Mouse (Mus musculus) midbrain, embryonic 14.5 days (tissue): ENCODE data around the gene Prkcg. TPM values are rescaled to one million over a fixed set of nuclear protein-coding genes. Genes with fewer than 3 reads are reported as not detected.

Experiments
- ATAC-seq: fragments of 200-750 bp; cut with Nextera tagmentation; 2 replicates; pipeline ENCODE4 v1.8.0; 2017; ENCODE audit warnings: moderate number of reproducible peaks, moderate library complexity; ENCODE audit not compliant: low FRiP score, low TSS enrichment
- DNase-seq: peaks from one replicate; pipeline ENCODE4 v3.0.0-alpha.2; 2015
- H3K27ac ChIP-seq: fragments of 300-500 bp; sonication (generic); replicated peaks from 2 replicates; pipeline ENCODE4 v1.5.1; 2014; ENCODE audit warnings: mild to moderate bottlenecking, low read depth, low read length, moderate library complexity
- H3K27me3 ChIP-seq: fragments of 300-500 bp; sonication (generic); 2 replicates; pipeline ENCODE4 v1.6.1; 2014; ENCODE audit warnings: low read length, control low read depth, mixed read lengths; ENCODE audit not compliant: control insufficient read depth, insufficient read depth
- H3K36me3 ChIP-seq: fragments of 300-500 bp; sonication (generic); 2 replicates; pipeline ENCODE4 v1.6.1; 2014; ENCODE audit warnings: low read length, control low read depth; ENCODE audit not compliant: control insufficient read depth, insufficient read depth
- H3K4me1 ChIP-seq: fragments of 300-500 bp; sonication (generic); 2 replicates; pipeline ENCODE4 v1.6.1; 2014; ENCODE audit warnings: mild to moderate bottlenecking, antibody characterized with exemption, low read length, control low read depth; ENCODE audit not compliant: control insufficient read depth, insufficient read depth
- H3K4me2 ChIP-seq: fragments of 300-500 bp; sonication (generic); 2 replicates; pipeline ENCODE4 v1.6.1; 2014; ENCODE audit warnings: mild to moderate bottlenecking, low read length, moderate library complexity
- H3K4me3 ChIP-seq: fragments of 300-500 bp; sonication (generic); replicated peaks from 2 replicates; pipeline ENCODE4 v1.5.1; 2014; ENCODE audit warnings: low read depth, low read length
- H3K9ac ChIP-seq: fragments of 300-500 bp; sonication (generic); replicated peaks from 2 replicates; pipeline ENCODE4 v1.6.1; 2014; ENCODE audit warnings: mild to moderate bottlenecking, low read length, moderate library complexity
- H3K9me3 ChIP-seq: fragments of 300-500 bp; sonication (generic); 2 replicates; pipeline ENCODE4 v1.6.1; 2016; ENCODE audit warnings: low read length, control low read depth, mixed read lengths; ENCODE audit not compliant: control insufficient read depth
- WGBS: fragments of 180-500 bp; shearing (Covaris S2); extraction: QIAGEN DNeasy Blood & Tissue Kit; methylation state at CpG from one replicate; pipeline ENCODE4 v1.1.7; 2014; 5-methylcytosine and 5-hydroxymethylcytosine counted together
- polyA plus RNA-seq: library from polyadenylated mRNA; unstranded; fragments of >200 nt; fragmentation: Nextera tagmentation; extraction: Ambion mirVana; gene quantifications from 2 replicates; pipeline ENCODE4 v1.2.1, GENCODE M21; 2014

Prkcg gene
- polyA plus RNA-seq, 1 experiment from 2014 or later = 1.3 TPM

- Histone ChIP-seq H3K27ac (peak overlapping the region; percentile 87), H3K4me2 (peak overlapping the region; percentile 69), H3K9me3 (no peaks in the 10 kb centered on the region), H3K9ac (peak overlapping the region; percentile 52; the same call in 1 of the 2 replicates), H3K4me3 (peak overlapping the region; percentile 62), H3K27me3 (no peaks in the 10 kb centered on the region; the same call in none of the 2 replicates), H3K4me1 (peaks cover 8% of the 10 kb centered on the region), H3K36me3 (no peaks in the 10 kb centered on the region)
- WGBS = 1% methylated on average over 4 of the region's 4 CpGs
- no peak for DNase-seq
- ATAC-seq = peak; percentile 7; the same call in 1 of the 2 replicates
Measured at GRCm38 (mm10) chr7:3332224-3332615, 43.2 kb downstream of the Prkcg start.

- Histone ChIP-seq H3K9ac (peak within 1 kb of the TSS; percentile 76), H3K4me3 (peak within 1 kb of the TSS; percentile 62), H3K4me1 (peaks cover 8% of the 10 kb centered on the region), H3K36me3 (no peaks in the 10 kb centered on the region), H3K27ac (peak within 1 kb of the TSS; percentile 87), H3K27me3 (no peaks in the 10 kb centered on the region; the same call in none of the 2 replicates), H3K4me2 (peak within 1 kb of the TSS; percentile 69), H3K9me3 (no peaks in the 10 kb centered on the region)
- DNase-seq (peak; percentile 90), ATAC-seq (peak; percentile 81)
- WGBS = under 1% methylated on average over 65 of the region's 65 CpGs
Measured at GRCm38 (mm10) chr7:3332619-3333521, 43.9 kb downstream of the Prkcg start, which contains the start of gene Cacng7. Gene Cacng7, plus strand, starts transcription at chr7:3332955.

GRCm38 (mm10) chr7:3333542-3333941 lies 44.6 kb downstream of the Prkcg start:
- DNase-seq (peak; percentile 14), ATAC-seq (no peak)
- Histone ChIP-seq H3K4me1 (peaks cover 8% of the 10 kb centered on the region), H3K27ac (0 out of 2 replicates have a peak overlapping the region, but pooled peaks have one; percentile 15), H3K36me3 (no peaks in the 10 kb centered on the region), H3K27me3 (no peaks in the 10 kb centered on the region; the same call in none of the 2 replicates), H3K4me3 (peak overlapping the region; percentile 62), H3K9me3 (no peaks in the 10 kb centered on the region), H3K9ac (peak overlapping the region; percentile 76), H3K4me2 (peak overlapping the region; percentile 69)
- 1% methylated on average over 5 of the region's 5 CpGs for WGBS

- 59% methylated on average over 17 of the region's 17 CpGs for WGBS
- DNase-seq (no peak), ATAC-seq (no peak)
- Histone ChIP-seq H3K4me2 (no peak overlapping the region), H3K4me1 (peaks cover 8% of the 10 kb centered on the region), H3K36me3 (peaks cover 19% of the 10 kb centered on the region), H3K27ac (no peak overlapping the region), H3K4me3 (no peak overlapping the region), H3K9me3 (no peaks in the 10 kb centered on the region), H3K9ac (no peak overlapping the region), H3K27me3 (no peaks in the 10 kb centered on the region)
Measured at GRCm38 (mm10) chr7:3336412-3336811, 47.4 kb downstream of the Prkcg start.

- H3K36me3 ChIP-seq = peaks cover 33% of the 10 kb centered on the region
- H3K27me3 ChIP-seq = no peaks in the 10 kb centered on the region
- no peak for DNase-seq
- H3K9ac ChIP-seq = no peak overlapping the region
- peaks cover 8% of the 10 kb centered on the region for H3K4me1 ChIP-seq
- H3K27ac ChIP-seq = no peak overlapping the region
- no peak overlapping the region for H3K4me2 ChIP-seq
- WGBS = 87% methylated on average over 11 of the region's 11 CpGs
- ATAC-seq = no peak
- no peak overlapping the region for H3K4me3 ChIP-seq
- H3K9me3 ChIP-seq = no peaks in the 10 kb centered on the region
Measured at GRCm38 (mm10) chr7:3338286-3338935, 49.4 kb downstream of the Prkcg start.

DNA sequence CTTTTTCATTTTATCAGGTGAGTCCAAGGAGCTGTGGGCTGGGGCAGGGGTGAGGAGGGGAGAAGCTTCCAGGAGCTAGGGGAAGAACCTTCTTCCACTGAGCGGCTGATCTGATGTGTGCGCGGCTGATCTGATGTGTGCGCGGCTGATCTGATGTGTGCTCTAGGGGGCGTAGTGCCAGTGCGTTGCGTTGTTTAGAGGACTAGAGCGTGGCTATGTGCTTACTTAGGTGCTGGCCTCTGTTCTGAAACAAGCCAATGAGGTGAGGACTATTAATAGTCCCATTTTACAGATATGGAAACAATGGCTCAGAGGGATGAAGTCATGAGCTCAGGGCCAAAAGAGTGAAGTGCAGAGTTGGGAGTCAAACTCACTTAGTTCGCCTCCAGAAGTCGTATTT lies 50.0 kb downstream of the Prkcg start:
- H3K36me3 ChIP-seq = peaks cover 37% of the 10 kb centered on the region
- H3K4me3 ChIP-seq = no peak overlapping the region
- no peak overlapping the region for H3K27ac ChIP-seq
- ATAC-seq (no peak), DNase-seq (no peak)
- H3K4me2 ChIP-seq = no peak overlapping the region
- H3K27me3 ChIP-seq = no peaks in the 10 kb centered on the region
- no peaks in the 10 kb centered on the region for H3K9me3 ChIP-seq
- H3K9ac ChIP-seq = no peak overlapping the region
- H3K4me1 ChIP-seq = peaks cover 3% of the 10 kb centered on the region
- WGBS = 95% methylated on average over 11 of the region's 11 CpGs

GRCm38 (mm10) chr7:3343861-3344260 lies 54.9 kb downstream of the Prkcg start:
- H3K27me3 ChIP-seq = no peaks in the 10 kb centered on the region
- ATAC-seq (no peak), DNase-seq (no peak)
- H3K4me3 ChIP-seq = no peak overlapping the region
- H3K4me2 ChIP-seq = no peak overlapping the region
- H3K4me1 ChIP-seq = no peaks in the 10 kb centered on the region
- H3K9me3 ChIP-seq = no peaks in the 10 kb centered on the region
- H3K9ac ChIP-seq = no peak overlapping the region
- WGBS = 95% methylated on average over 3 of the region's 3 CpGs
- H3K36me3 ChIP-seq = peaks cover 68% of the 10 kb centered on the region
- H3K27ac ChIP-seq = no peak overlapping the region

DNA sequence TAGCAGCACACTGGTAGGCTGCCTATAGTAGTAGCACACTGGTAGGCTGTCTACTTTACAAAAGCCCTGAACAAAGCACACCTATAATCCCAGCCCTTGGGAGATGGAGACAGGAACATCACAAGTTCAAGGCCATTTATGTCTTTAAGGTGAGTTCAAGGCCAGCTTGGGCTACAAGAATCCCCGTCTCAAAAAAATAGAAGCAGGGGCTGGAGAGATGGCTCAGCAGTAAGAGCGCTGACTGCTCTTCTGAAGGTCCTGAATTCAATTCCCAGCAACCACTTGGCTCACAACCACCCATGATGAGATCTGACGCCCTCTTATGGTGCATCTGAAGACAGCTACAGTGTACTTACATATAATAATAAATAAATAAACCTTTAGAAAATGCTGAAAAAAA lies 56.3 kb downstream of the Prkcg start:
- WGBS = 95% methylated on average over 3 of the region's 3 CpGs
- no peak overlapping the region for H3K9ac ChIP-seq
- no peaks in the 10 kb centered on the region for H3K9me3 ChIP-seq
- no peak overlapping the region for H3K4me2 ChIP-seq
- H3K36me3 ChIP-seq = peaks cover 76% of the 10 kb centered on the region
- no peak for DNase-seq
- H3K27ac ChIP-seq = no peak overlapping the region
- no peaks in the 10 kb centered on the region for H3K4me1 ChIP-seq
- ATAC-seq = no peak
- no peaks in the 10 kb centered on the region for H3K27me3 ChIP-seq
- H3K4me3 ChIP-seq = no peak overlapping the region
